Mouse (Mus musculus) stomach, embryonic 15.5 days (tissue): Measurements from ENCODE around the gene Stxbp1. TPM values are rescaled to one million over a fixed set of nuclear protein-coding genes. Genes with fewer than 3 reads are reported as not detected.
A peak's percentile ranks its signal among the peaks of the same experiment; 100 is the strongest.

Experiments used
- ATAC-seq: fragments of 200-750 bp; cut with Nextera tagmentation; 2 replicates; pipeline ENCODE4 v1.8.0; 2017; ENCODE audit warnings: low read depth, moderate number of reproducible peaks, moderate TSS enrichment; ENCODE audit not compliant: insufficient read depth, low FRiP score
- H3K27ac ChIP-seq: fragments of 300-500 bp; sonication (generic); 2 replicates; pipeline ENCODE4 v1.5.1; 2015; ENCODE audit warnings: mild to moderate bottlenecking, inconsistent platforms
- H3K27me3 ChIP-seq: fragments of 300-500 bp; sonication (generic); replicated peaks from 2 replicates; pipeline ENCODE4 v1.6.1; 2015; ENCODE audit warnings: inconsistent platforms
- H3K36me3 ChIP-seq: fragments of 300-500 bp; sonication (generic); 2 replicates; pipeline ENCODE4 v1.6.1; 2015; ENCODE audit warnings: inconsistent platforms
- H3K4me1 ChIP-seq: fragments of 300-500 bp; sonication (generic); 2 replicates; pipeline ENCODE4 v1.6.1; 2015; ENCODE audit warnings: inconsistent platforms
- H3K4me2 ChIP-seq: fragments of 300-500 bp; sonication (generic); 2 replicates; pipeline ENCODE4 v1.6.1; 2015; ENCODE audit warnings: mild to moderate bottlenecking, inconsistent platforms
- H3K4me3 ChIP-seq: fragments of 300-500 bp; sonication (generic); replicated peaks from 2 replicates; pipeline ENCODE4 v1.5.1; 2015; ENCODE audit warnings: inconsistent platforms
- H3K9ac ChIP-seq: fragments of 300-500 bp; sonication (generic); 2 replicates; pipeline ENCODE4 v1.6.1; 2015; ENCODE audit warnings: inconsistent platforms
- H3K9me3 ChIP-seq: fragments of 300-500 bp; sonication (generic); 2 replicates; pipeline ENCODE4 v1.6.1; 2016; ENCODE audit warnings: inconsistent platforms
- WGBS: fragments of 180-500 bp; shearing (Covaris S2); methylation state at CpG from one replicate; pipeline ENCODE4 v1.1.7; 2015; 5-methylcytosine and 5-hydroxymethylcytosine counted together
- polyA plus RNA-seq: library from polyadenylated mRNA; unstranded; fragments of >200 nt; fragmentation: Nextera tagmentation; extraction: Ambion mirVana; gene quantifications from 2 replicates; pipeline ENCODE4 v1.2.1, GENCODE M21; 2015

The Stxbp1 gene
- polyA plus RNA-seq = 20.0 and 21.4 TPM in 2 replicates

GRCm38 (mm10) chr2:32846805-32847467, at the start of gene Stxbp1:
TSS of gene Stxbp1 (minus strand) at chr2:32847245.
- ATAC-seq = peak; percentile 95
- Histone ChIP-seq H3K4me1 (peaks cover 10% of the 10 kb centered on the region), H3K4me2 (peak within 1 kb of the TSS; percentile 91), H3K9ac (peak within 1 kb of the TSS; percentile 55; the same call in 1 of the 2 replicates), H3K27ac (peak within 1 kb of the TSS; percentile 83), H3K36me3 (no peaks in the 10 kb centered on the region), H3K4me3 (peak within 1 kb of the TSS; percentile 76), H3K27me3 (no peaks in the 10 kb centered on the region), H3K9me3 (no peaks in the 10 kb centered on the region)
- under 1% methylated on average over 47 of the region's 78 CpGs for whole genome bisulfite sequencing

DNA sequence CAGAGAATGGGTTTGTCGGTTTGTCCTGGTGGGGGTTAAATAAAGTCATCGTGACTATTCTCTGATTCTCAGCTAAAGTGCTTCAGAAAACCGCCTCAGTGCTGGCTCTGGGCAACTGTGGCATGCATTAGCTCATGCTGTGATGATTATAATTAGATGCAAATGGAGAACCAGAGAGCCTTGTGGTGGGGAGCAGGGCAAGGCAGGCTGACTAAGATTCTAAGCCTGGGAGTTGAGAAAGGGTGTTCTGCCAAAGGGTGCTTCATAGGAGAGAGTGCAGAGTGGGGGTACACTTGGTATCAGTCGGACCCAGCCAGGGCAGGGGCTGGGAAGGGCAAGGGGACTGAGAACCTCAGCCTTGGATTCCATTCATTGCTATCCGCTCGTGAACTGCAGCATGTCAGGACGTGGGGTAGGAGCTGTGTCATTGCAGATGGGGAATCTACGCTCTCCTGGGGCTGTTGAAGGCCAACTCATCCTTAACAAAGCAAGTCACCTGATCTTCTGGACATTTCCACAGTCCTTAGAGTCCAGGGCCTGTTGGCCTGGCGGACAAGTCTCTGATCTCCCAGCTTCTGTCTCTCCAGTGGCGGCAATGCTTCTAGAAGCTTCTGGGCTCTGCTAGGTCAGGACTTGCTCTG, 49.6 kb upstream of the Stxbp1 start:
- no peak for ATAC-seq
- H3K4me2 ChIP-seq = peak overlapping the region; percentile 33

DNA sequence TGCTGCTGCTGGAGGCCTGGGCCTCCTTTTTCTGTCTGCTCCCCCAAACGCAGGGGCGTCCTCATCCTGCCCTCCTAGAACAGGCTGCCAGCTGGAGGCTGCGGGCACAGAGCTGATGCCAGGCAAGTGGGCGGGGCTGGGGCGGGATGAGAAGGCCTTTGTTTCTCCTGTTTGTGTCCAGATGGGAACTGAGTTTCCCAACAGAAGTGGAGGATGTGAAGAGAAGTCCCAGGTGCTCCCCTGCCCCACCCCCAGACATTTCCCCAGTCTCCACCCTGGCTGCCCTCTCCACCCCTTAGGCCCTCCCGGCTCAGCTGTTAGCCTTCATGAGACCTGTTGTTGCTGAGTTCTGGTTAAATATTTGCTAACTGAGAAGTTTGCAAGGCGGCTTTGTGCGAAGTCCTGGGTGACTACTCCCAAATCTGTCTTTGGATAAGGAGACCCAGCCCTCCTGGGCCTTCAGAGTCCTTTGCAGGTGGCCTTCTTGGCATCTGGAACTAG, 48.6 kb upstream of the Stxbp1 start:
- no peaks in the 10 kb centered on the region for H3K9me3 ChIP-seq
- WGBS = 46% methylated on average over 8 of the region's 8 CpGs
- no peaks in the 10 kb centered on the region for H3K27me3 ChIP-seq
- peaks cover 52% of the 10 kb centered on the region for H3K4me1 ChIP-seq
- H3K4me3 ChIP-seq = no peak overlapping the region
- 0 out of 2 replicates have a peak, but pooled peaks cover 6% of the 10 kb centered on the region for H3K36me3 ChIP-seq
- peak overlapping the region; percentile 87 for H3K27ac ChIP-seq
- H3K4me2 ChIP-seq = peak overlapping the region; percentile 33
- no peak overlapping the region for H3K9ac ChIP-seq
- peak; percentile 79 for ATAC-seq

More for the DNA sequence above, 49.6 kb upstream of the Stxbp1 start:
- Histone ChIP-seq H3K4me3 (no peak overlapping the region), H3K27me3 (no peaks in the 10 kb centered on the region), H3K4me1 (peaks cover 47% of the 10 kb centered on the region), H3K9me3 (no peaks in the 10 kb centered on the region), H3K27ac (peak overlapping the region; percentile 87), H3K9ac (no peak overlapping the region), H3K36me3 (0 out of 2 replicates have a peak, but pooled peaks cover 7% of the 10 kb centered on the region)
- 63% methylated on average over 10 of the region's 10 CpGs for WGBS

DNA sequence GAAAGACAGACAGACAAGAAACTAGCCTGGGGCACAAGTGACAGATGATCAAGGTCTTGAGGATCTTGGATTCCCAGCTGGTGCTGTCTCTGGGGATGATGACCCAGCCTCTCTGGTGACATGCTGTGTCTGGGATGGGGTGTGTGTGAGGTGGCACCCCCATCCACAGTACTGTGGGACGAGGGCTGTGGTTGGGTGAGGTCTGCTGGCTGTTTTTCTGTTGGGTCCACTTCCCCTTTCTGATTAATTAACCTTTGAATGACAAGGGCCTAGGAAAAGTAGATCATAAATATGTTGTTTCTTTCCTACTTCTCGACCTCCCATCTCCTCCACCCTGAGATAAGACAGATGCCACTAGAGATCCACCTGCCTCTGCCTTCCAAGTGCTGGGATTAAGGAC, 47.1 kb upstream of the Stxbp1 start:
- no peak for ATAC-seq
- Histone ChIP-seq H3K27ac (peak overlapping the region; percentile 17; the same call in 1 of the 2 replicates), H3K9ac (no peak overlapping the region), H3K4me2 (no peak overlapping the region), H3K36me3 (no peaks in the 10 kb centered on the region), H3K4me3 (no peak overlapping the region), H3K4me1 (peaks cover 51% of the 10 kb centered on the region), H3K27me3 (no peaks in the 10 kb centered on the region), H3K9me3 (no peaks in the 10 kb centered on the region)
- 47% methylated on average over 2 of the region's 2 CpGs for WGBS

DNA sequence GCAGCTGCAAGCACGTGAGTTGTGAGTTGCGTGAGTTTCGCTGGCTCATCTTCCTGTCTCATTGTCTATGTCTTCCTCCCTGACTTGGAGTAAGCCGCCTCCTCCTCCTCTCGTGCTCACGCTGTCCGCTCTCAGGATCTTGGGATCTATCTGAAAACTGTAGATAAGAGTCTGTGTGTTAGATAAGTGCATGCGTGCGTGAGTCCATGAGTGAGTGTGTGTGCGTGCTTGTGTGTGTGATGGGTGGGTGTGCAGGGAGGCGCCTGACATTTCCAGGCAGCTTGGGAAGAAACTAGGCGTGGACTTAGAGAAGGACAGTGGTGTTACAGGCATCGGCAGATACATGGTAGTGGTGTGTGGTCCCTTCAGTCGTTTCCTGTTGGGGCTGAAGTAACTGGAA, 45.4 kb upstream of the Stxbp1 start:
- no peak for ATAC-seq
- Histone ChIP-seq H3K4me2 (no peak overlapping the region), H3K27me3 (no peaks in the 10 kb centered on the region), H3K36me3 (no peaks in the 10 kb centered on the region), H3K4me3 (no peak overlapping the region), H3K9me3 (no peaks in the 10 kb centered on the region), H3K27ac (no peak overlapping the region), H3K4me1 (peaks cover 51% of the 10 kb centered on the region), H3K9ac (no peak overlapping the region)
- WGBS = 78% methylated on average over 14 of the region's 14 CpGs

DNA sequence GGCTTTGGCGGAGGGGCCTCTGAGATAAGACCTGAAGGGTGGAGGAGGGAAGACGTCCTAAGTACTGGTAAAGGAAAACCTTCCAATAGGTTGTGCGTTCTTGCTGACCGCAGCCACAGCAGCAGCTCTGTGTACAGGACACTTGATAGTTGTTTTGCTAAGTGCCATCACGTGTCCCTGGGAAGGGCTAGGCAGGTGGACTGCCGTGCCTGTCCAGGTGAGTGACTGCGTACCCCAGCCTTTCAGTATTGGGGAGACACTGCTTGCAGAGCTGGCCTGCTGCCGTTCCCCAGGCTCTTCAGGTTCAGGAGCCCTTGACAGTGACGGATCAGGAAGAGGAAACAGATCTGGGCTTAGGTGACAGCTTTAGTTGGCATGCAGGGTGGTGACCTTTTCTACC, 44.2 kb upstream of the Stxbp1 start:
- Histone ChIP-seq H3K9me3 (no peaks in the 10 kb centered on the region), H3K27me3 (no peaks in the 10 kb centered on the region), H3K9ac (no peak overlapping the region), H3K4me2 (no peak overlapping the region), H3K36me3 (no peaks in the 10 kb centered on the region), H3K4me1 (peaks cover 41% of the 10 kb centered on the region), H3K27ac (peak overlapping the region; percentile 23; the same call in 1 of the 2 replicates), H3K4me3 (no peak overlapping the region)
- ATAC-seq = no peak
- 45% methylated on average over 9 of the region's 9 CpGs for WGBS

GRCm38 (mm10) chr2:32890280-32890679, 43.2 kb upstream of the Stxbp1 start:
- ATAC-seq = no peak
- Histone ChIP-seq H3K9me3 (no peaks in the 10 kb centered on the region), H3K9ac (no peak overlapping the region), H3K27me3 (no peaks in the 10 kb centered on the region), H3K4me3 (no peak overlapping the region), H3K36me3 (no peaks in the 10 kb centered on the region), H3K27ac (0 out of 2 replicates have a peak overlapping the region, but pooled peaks have one; percentile 26), H3K4me1 (peaks cover 35% of the 10 kb centered on the region), H3K4me2 (no peak overlapping the region)
- WGBS = 72% methylated on average over 3 of the region's 3 CpGs

GRCm38 (mm10) chr2:32888551-32888950, 41.5 kb upstream of the Stxbp1 start:
- Histone ChIP-seq H3K4me3 (no peak overlapping the region), H3K36me3 (no peaks in the 10 kb centered on the region), H3K9me3 (no peaks in the 10 kb centered on the region), H3K9ac (no peak overlapping the region), H3K4me2 (no peak overlapping the region), H3K27me3 (no peaks in the 10 kb centered on the region), H3K27ac (peak overlapping the region; percentile 73), H3K4me1 (peaks cover 47% of the 10 kb centered on the region)
- 24% methylated on average over 3 of the region's 3 CpGs for WGBS
- ATAC-seq = peak; percentile 25; the same call in 1 of the 2 replicates

DNA sequence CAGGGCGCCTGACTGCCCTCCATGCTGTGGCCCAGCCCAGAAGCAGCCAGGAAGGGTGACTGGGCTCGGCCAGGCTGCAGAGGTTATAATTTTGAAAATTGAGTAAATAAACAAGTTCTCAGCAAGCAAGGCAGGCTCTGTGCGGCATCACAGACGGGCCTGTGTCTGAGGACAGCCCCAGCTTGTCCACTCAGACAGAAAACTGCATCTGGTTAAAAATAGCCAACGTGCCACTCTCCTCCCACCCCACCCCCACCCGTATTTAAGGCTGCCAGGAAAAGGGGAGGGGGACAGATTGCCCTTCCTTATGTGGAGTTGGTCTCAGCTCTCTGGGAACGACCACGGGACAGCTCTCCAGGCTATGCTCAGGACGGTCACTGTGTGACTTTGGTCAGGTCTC, 41.0 kb upstream of the Stxbp1 start:
- 0 out of 2 replicates have a peak overlapping the region, but pooled peaks have one; percentile 7 for H3K4me2 ChIP-seq
- H3K4me1 ChIP-seq = peaks cover 52% of the 10 kb centered on the region
- H3K27ac ChIP-seq = peak overlapping the region; percentile 73
- H3K9ac ChIP-seq = no peak overlapping the region
- no peak overlapping the region for H3K4me3 ChIP-seq
- 13% methylated on average over 9 of the region's 9 CpGs for WGBS
- no peaks in the 10 kb centered on the region for H3K36me3 ChIP-seq
- H3K27me3 ChIP-seq = no peaks in the 10 kb centered on the region
- H3K9me3 ChIP-seq = no peaks in the 10 kb centered on the region
- 0 out of 2 replicates have a peak, but pooled peaks have one; percentile 5 for ATAC-seq

DNA sequence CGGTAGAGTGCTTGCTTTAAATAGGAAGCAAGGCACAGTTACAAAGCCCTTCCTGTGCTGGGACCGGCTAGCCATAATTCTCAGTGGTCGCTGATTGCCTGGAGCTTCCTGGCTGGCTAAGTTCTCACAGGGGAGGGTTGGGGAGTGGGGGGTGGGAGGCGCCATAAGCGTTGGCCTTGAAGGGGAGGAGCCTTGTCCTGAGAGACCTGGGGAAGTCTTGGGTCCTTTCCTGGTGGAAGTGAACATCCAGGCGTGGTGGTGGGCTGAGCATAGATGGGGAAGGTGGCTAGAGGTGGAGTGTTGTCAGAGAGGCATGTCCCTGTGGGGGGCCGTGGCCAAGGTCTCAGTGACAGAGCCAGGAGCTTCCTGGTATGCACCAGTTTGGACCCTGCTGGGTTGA, 37.7 kb upstream of the Stxbp1 start:
- Histone ChIP-seq H3K36me3 (no peaks in the 10 kb centered on the region), H3K9ac (no peak overlapping the region), H3K9me3 (no peaks in the 10 kb centered on the region), H3K4me3 (no peak overlapping the region), H3K4me1 (peaks cover 73% of the 10 kb centered on the region), H3K27ac (peak overlapping the region; percentile 60; the same call in 1 of the 2 replicates), H3K27me3 (no peaks in the 10 kb centered on the region), H3K4me2 (peak overlapping the region; percentile 21)
- 27% methylated on average over 7 of the region's 7 CpGs for WGBS
- ATAC-seq = no peak

DNA sequence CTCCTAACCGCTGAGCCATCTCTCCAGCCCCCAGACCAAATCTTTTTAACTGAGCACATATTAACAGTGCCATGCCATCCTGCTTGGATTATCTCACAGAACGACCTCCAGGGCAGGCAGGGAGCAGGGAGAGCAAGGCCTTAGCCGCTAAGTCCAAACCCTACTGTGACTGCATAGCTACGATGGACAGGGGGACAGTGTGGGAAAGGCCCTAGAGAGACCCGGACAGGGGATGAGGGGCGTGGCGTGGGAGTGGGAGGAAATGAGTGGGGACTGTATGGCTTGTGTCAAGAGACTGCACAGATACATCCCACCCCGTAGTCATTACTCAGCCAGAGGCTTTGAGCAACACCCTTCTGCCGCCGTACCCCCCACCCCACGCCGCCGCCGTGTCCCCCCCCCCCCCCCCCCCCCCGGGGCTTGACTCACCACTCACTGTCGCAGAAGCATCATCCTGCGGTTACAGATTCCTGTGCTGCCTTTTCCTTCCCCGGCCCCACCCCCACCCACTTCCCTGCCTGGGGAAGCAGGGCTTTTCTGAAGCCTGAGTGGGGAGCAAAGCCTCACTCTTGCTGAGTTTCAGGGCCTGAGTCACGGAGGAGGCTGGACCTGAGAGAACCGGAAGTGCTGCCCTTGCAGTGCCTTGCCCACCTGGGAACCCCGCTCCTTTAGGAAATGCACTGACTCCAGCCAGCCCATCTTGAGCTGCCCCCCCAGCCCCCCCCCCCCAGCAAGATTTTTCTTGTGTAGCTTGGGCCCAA, 35.4 kb upstream of the Stxbp1 start:
- 19% methylated on average over 19 of the region's 21 CpGs for WGBS
- Histone ChIP-seq H3K9me3 (no peaks in the 10 kb centered on the region), H3K9ac (no peak overlapping the region), H3K4me3 (peak overlapping the region; percentile 8; the same call in 1 of the 2 replicates), H3K4me1 (peaks cover 79% of the 10 kb centered on the region), H3K27me3 (no peaks in the 10 kb centered on the region), H3K27ac (peak overlapping the region; percentile 95), H3K4me2 (peak overlapping the region; percentile 34), H3K36me3 (no peaks in the 10 kb centered on the region)
- ATAC-seq = peak; percentile 36
